In the genomic region with DNA sequence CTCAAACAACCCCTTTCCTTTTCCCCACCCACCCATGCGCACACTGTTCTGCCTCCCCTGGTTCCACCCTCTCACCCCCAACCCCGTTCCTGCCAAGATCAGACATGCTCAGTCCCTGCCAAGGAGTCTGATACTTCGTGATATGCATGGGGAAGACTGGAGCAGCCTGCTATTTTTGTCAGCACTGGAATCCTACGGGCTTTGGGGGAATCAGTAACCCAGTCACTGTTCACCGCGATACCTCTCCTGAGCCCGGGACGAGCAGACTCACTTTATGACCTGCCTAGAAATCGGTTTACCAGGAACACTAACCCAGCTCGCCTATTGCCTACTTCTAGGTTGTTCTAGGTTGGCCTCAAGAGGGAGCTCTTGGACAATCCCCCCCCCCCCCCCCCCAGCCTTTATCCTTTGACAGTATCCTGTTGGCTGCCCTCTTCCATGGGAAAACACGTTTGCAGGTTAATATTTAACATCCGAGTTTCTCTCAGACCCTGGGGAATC, we compare ENCODE assay signal across 8 mouse cellular contexts.
DNase-seq lines count a peak whose midpoint lies in the region; ATAC-seq and TF ChIP-seq lines count a peak whose summit lies in the region.

No protein-coding gene starts in this region.

- H3K4me2 ChIP-seq in hindbrain, embryonic 15.5 days, result 0 out of 2 replicates have a peak overlapping the region, but pooled peaks have one; percentile 28
- no peak overlapping the region for H3K4me2 ChIP-seq in hindbrain, embryonic 12.5 days (replicated peaks)
- no peak overlapping the region for H3K4me2 ChIP-seq in intestine, postnatal 0 days (replicated peaks; ENCODE audit: low read depth)
- 0 out of 2 replicates have a peak overlapping the region, but pooled peaks have one; percentile 19 for H3K4me2 ChIP-seq in stomach, embryonic 15.5 days

- no peaks in the 10 kb centered on the region for H3K9me3 ChIP-seq in hindbrain, embryonic 15.5 days
- H3K9me3 ChIP-seq in hindbrain, embryonic 12.5 days (replicated peaks), result no peaks in the 10 kb centered on the region
- H3K9me3 ChIP-seq in E14TG2a.4 (ENCODE audit: low read length), result no peaks in the 10 kb centered on the region
- no peaks in the 10 kb centered on the region for H3K9me3 ChIP-seq in intestine, postnatal 0 days (ENCODE audit: control insufficient read depth)
- no peaks in the 10 kb centered on the region for H3K9me3 ChIP-seq in stomach, embryonic 15.5 days
- H3K9me3 ChIP-seq in midbrain, embryonic 10.5 days (replicated peaks), result no peaks in the 10 kb centered on the region

- peak; percentile 37; the same call in 1 of the 2 replicates for TF ChIP-seq POLR2A in cerebellum, adult 2 months (IDR thresholded peaks at IDR 0.05; ENCODE audit: borderline replicate concordance, insufficient read depth, low read length)

- peaks cover 9% of the 10 kb centered on the region for H3K4me1 ChIP-seq in hindbrain, embryonic 15.5 days (replicated peaks)
- H3K4me1 ChIP-seq in hindbrain, embryonic 12.5 days, result 0 out of 2 replicates have a peak, but pooled peaks cover 10% of the 10 kb centered on the region
- H3K4me1 ChIP-seq in E14TG2a.4 (replicated peaks; ENCODE audit: low read depth, low read length), result peaks cover 42% of the 10 kb centered on the region
- peaks cover 27% of the 10 kb centered on the region for H3K4me1 ChIP-seq in cerebellum, adult 2 months (ENCODE audit: control insufficient read depth, insufficient read depth, low read length)
- H3K4me1 ChIP-seq in intestine, postnatal 0 days (replicated peaks; ENCODE audit: control insufficient read depth, insufficient read depth, low read length), result no peaks in the 10 kb centered on the region
- H3K4me1 ChIP-seq in stomach, embryonic 15.5 days, result no peaks in the 10 kb centered on the region
- peaks cover 29% of the 10 kb centered on the region for H3K4me1 ChIP-seq in midbrain, embryonic 10.5 days

- TF ChIP-seq CTCF in E14TG2a.4 (conservative IDR thresholded peaks at IDR 0.05; ENCODE audit: low read length), result peak; percentile 27
- peak; percentile 37; the same call in 1 of the 2 replicates for TF ChIP-seq CTCF in cerebellum, adult 2 months (IDR thresholded peaks at IDR 0.05; ENCODE audit: borderline replicate concordance, insufficient read depth, low read depth, low read length)
- TF ChIP-seq CTCF in intestine, postnatal 0 days (IDR thresholded peaks at IDR 0.05; ENCODE audit: low read depth), result peak; percentile 48

- ATAC-seq in hindbrain, embryonic 15.5 days (ENCODE audit: low FRiP score, low read depth), result peak; percentile 55; the same call in 1 of the 2 replicates
- ATAC-seq in hindbrain, embryonic 12.5 days (ENCODE audit: low FRiP score), result no peak
- ATAC-seq in intestine, postnatal 0 days, result peak; percentile 34
- ATAC-seq in stomach, embryonic 15.5 days (ENCODE audit: insufficient read depth, low FRiP score, low read depth), result peak; percentile 32; the same call in 1 of the 2 replicates

- no peak overlapping the region; the same call in 1 of the 2 replicates for H3K27ac ChIP-seq in hindbrain, embryonic 15.5 days (replicated peaks)
- H3K27ac ChIP-seq in hindbrain, embryonic 12.5 days, result no peak overlapping the region
- peak overlapping the region; percentile 98 for H3K27ac ChIP-seq in cerebellum, adult 2 months (ENCODE audit: insufficient read depth, low read length)
- no peak overlapping the region for H3K27ac ChIP-seq in intestine, postnatal 0 days (ENCODE audit: low read depth, low read length)
- no peak overlapping the region for H3K27ac ChIP-seq in stomach, embryonic 15.5 days
- no peak overlapping the region; the same call in 1 of the 2 replicates for H3K27ac ChIP-seq in midbrain, embryonic 10.5 days (replicated peaks)

- no peak overlapping the region for H3K9ac ChIP-seq in hindbrain, embryonic 15.5 days
- H3K9ac ChIP-seq in hindbrain, embryonic 12.5 days, result no peak overlapping the region
- no peak overlapping the region for H3K9ac ChIP-seq in intestine, postnatal 0 days (ENCODE audit: low read depth, low read length)
- no peak overlapping the region for H3K9ac ChIP-seq in stomach, embryonic 15.5 days

- 36% methylated on average over 12 of the region's 12 CpGs for WGBS in hindbrain, embryonic 15.5 days
- 46% methylated on average over 12 of the region's 12 CpGs for WGBS in hindbrain, embryonic 12.5 days
- WGBS in cerebellum, adult 2 months, result 6% methylated on average over 12 of the region's 12 CpGs
- 33% methylated on average over 12 of the region's 12 CpGs for WGBS in intestine, postnatal 0 days
- WGBS in stomach, embryonic 15.5 days, result 49% methylated on average over 12 of the region's 12 CpGs
- 56% methylated on average over 12 of the region's 12 CpGs for WGBS in midbrain, embryonic 10.5 days

- H3K27me3 ChIP-seq in hindbrain, embryonic 15.5 days, result no peaks in the 10 kb centered on the region; the same call in 1 of the 2 replicates
- no peaks in the 10 kb centered on the region for H3K27me3 ChIP-seq in hindbrain, embryonic 12.5 days
- peaks cover 16% of the 10 kb centered on the region for H3K27me3 ChIP-seq in E14TG2a.4 (ENCODE audit: insufficient read depth, low read length)
- H3K27me3 ChIP-seq in cerebellum, adult 2 months (ENCODE audit: control insufficient read depth, insufficient read depth, low read length), result no peaks in the 10 kb centered on the region
- H3K27me3 ChIP-seq in intestine, postnatal 0 days (replicated peaks; ENCODE audit: control insufficient read depth, insufficient read depth, low read length), result 0 out of 2 replicates have a peak, but pooled peaks cover 4% of the 10 kb centered on the region
- no peaks in the 10 kb centered on the region for H3K27me3 ChIP-seq in stomach, embryonic 15.5 days (replicated peaks)
- peaks cover 14% of the 10 kb centered on the region; the same call in 1 of the 2 replicates for H3K27me3 ChIP-seq in midbrain, embryonic 10.5 days (ENCODE audit: low read depth, poor library complexity, severe bottlenecking)

- H3K4me3 ChIP-seq in hindbrain, embryonic 15.5 days, result no peak overlapping the region
- H3K4me3 ChIP-seq in hindbrain, embryonic 12.5 days, result no peak overlapping the region
- H3K4me3 ChIP-seq in E14TG2a.4 (replicated peaks; ENCODE audit: low read length), result peak overlapping the region; percentile 69
- H3K4me3 ChIP-seq in cerebellum, adult 2 months (replicated peaks; ENCODE audit: insufficient read depth, low read depth, low read length), result peak overlapping the region; percentile 48
- no peak overlapping the region for H3K4me3 ChIP-seq in intestine, postnatal 0 days (ENCODE audit: low read depth, low read length)
- no peak overlapping the region for H3K4me3 ChIP-seq in stomach, embryonic 15.5 days (replicated peaks)
- no peak overlapping the region for H3K4me3 ChIP-seq in midbrain, embryonic 10.5 days

- peak; percentile 85 to 92 for DNase-seq in cerebellum, adult 2 months
- DNase-seq in spleen, postnatal 10 days (ENCODE audit: low spot score in 2 of 2), result no peak
- DNase-seq in midbrain, embryonic 10.5 days (ENCODE audit: low spot score), result no peak

- no peaks in the 10 kb centered on the region for H3K36me3 ChIP-seq in hindbrain, embryonic 15.5 days
- H3K36me3 ChIP-seq in hindbrain, embryonic 12.5 days, result no peaks in the 10 kb centered on the region
- H3K36me3 ChIP-seq in E14TG2a.4 (ENCODE audit: insufficient read depth, low read length), result no peaks in the 10 kb centered on the region
- no peaks in the 10 kb centered on the region for H3K36me3 ChIP-seq in intestine, postnatal 0 days (ENCODE audit: control insufficient read depth, insufficient read depth)
- no peaks in the 10 kb centered on the region for H3K36me3 ChIP-seq in stomach, embryonic 15.5 days
- no peaks in the 10 kb centered on the region for H3K36me3 ChIP-seq in midbrain, embryonic 10.5 days

Comparison
In these comparisons a context has a peak if more than half of its experiments do, and no peak if none do; other contexts are left out.
1. H3K4me2 ChIP-seq: peak in hindbrain, embryonic 15.5 days (single experiment) and stomach, embryonic 15.5 days (single experiment); none in hindbrain, embryonic 12.5 days (single experiment) and intestine, postnatal 0 days (single experiment).
2. H3K4me3 ChIP-seq: peak in E14TG2a.4 (single experiment) and cerebellum, adult 2 months (single experiment); none in hindbrain, embryonic 15.5 days (single experiment), hindbrain, embryonic 12.5 days (single experiment), intestine, postnatal 0 days (single experiment), stomach, embryonic 15.5 days (single experiment) and midbrain, embryonic 10.5 days (single experiment).
3. DNase-seq: peak in cerebellum, adult 2 months (2 of 2); none in spleen, postnatal 10 days (0 of 2) and midbrain, embryonic 10.5 days (single experiment).
4. Peak in every context shown above with its lines, with median percentiles within 50 percentile points of each other: CTCF ChIP-seq.